Mouse (Mus musculus): Measurements from ENCODE around the gene Hddc3.

Gene Hddc3

DNA sequence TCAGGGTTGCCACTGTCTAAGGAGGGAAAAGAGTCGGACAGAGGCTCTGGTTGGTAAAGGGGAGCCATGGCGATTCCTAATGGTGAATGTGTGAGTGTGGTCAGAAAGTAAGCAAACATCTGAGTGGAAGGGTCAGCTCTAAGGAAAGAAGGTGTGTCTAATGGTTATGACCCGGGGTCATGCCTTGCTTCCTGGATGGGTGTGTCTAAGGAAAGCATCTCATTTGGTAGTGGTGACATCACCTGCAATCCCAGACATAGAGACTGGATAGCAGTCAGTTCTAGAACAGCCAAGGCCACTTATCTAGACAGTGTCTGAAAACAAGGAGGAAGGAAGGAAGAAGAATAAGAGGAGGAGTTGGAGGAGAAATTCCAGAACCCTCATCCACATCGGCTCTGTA lies 8.1 kb upstream of the Hddc3 start:
- no peak for DNase-seq (ENCODE audit: low read depth, low spot score)

- no peak for DNase-seq (ENCODE audit: low read depth, low spot score)
Measured at GRCm38 (mm10) chr7:80336932-80337331, 6.0 kb upstream of the Hddc3 start.

- no peak for DNase-seq (ENCODE audit: low read depth, low spot score)
Measured at GRCm38 (mm10) chr7:80339371-80339770, 3.5 kb upstream of the Hddc3 start.

GRCm38 (mm10) chr7:80339793-80340628 lies 2.9 kb upstream of the Hddc3 start:
- DNase-seq (ENCODE audit: low read depth, low spot score): peak; percentile 91

- no peak for DNase-seq (ENCODE audit: low read depth, low spot score)
Measured at GRCm38 (mm10) chr7:80340793-80341192, 2.1 kb upstream of the Hddc3 start, which contains the start of gene Unc45a. Gene Unc45a (minus strand): TSS chr7:80341005.

DNA sequence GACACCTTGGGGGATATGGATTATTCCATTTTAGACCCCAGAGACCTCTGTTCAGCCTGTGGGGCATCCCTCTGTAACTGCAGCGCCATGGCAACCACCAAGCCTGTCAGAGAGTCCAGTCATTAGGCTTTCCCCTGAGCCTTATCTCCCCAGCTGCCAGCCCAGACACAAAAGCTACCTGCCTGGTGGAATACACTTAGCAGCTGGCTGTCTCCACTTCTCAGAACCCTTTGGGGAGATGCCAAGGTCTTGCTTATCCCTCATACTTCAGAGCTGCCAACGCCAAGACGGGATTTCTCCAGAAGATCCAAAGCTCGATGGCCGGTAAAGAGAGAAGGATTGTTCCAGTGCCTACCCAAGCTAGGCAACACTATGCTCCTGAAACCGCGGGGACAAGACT lies 1.1 kb upstream of the Hddc3 start:
- DNase-seq (ENCODE audit: low read depth, low spot score): no peak

DNA sequence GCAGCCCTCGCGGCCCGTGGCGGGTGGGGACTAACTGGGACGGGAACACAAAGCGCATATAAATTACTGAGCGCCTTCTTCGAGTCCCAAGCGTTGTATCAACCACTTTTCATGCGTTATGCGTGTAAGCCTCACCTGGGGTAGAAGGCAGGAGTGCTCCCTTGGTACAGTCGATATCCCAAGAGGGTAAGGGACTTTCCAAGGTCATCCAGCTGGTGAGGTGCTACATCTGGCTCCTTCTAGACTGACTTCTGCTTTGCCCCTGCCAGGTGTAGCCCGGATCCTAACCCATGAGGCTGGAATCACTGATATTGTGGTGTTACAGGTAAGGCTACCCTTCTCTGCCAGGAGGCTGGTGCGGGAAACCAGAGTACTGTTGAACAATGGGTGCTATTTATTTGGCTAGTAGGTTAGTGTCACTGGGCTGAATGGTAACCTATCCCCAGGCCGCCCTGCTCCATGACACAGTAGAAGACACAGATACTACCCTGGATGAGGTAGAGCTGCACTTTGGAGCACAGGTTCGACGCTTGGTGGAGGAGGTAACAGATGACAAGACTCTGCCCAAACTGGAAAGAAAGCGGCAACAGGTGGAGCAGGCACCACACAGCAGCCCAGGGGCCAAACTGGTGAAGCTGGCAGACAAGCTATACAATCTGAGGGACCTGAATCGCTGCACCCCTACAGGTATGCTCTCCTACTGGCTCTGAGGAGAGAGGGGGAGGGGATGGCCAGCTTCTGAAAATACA lies 540 bp downstream of the Hddc3 start:
- no peak for DNase-seq (ENCODE audit: low read depth, low spot score)

DNA sequence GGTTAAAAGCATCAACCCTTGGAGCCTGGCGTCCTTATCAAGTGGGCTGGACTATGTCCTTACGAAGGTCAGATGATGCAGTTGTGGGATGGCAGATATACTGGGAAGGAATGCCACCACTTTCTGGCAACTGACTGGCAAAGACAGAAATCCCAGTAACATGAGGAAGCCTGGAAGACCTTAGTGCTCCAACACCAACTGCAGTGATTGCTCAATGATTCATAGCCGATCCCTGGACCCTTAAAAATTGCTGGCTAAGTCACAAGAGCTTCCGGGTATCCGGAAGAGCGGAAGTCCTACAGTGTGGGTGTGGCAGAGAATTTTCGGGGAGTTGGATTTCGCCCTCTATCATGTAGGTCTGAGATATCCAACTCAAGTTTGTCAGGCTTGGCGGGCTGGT lies 3.3 kb downstream of the Hddc3 start:
- no peak for DNase-seq (ENCODE audit: low read depth, low spot score)

DNA sequence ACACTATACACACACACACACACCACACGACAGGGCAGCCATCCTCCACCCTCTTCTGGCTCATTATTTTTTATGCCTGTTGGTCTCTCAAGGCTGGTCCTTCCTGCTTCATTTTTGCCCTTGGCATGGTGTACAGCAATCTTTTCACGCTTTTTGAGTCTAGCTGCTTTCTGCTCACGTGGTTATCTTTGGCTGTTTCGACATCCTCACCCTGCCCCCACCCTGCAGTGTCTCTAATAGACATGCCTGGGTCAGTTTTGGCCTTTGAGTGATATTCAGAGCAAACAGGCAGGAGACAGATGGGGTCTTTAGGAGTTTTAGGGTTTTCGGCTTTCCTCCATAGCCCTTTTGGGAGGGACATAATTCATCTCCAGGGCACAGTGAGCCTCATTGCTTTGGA lies 3.9 kb downstream of the Hddc3 start:
- DNase-seq (ENCODE audit: low read depth, low spot score): no peak

DNA sequence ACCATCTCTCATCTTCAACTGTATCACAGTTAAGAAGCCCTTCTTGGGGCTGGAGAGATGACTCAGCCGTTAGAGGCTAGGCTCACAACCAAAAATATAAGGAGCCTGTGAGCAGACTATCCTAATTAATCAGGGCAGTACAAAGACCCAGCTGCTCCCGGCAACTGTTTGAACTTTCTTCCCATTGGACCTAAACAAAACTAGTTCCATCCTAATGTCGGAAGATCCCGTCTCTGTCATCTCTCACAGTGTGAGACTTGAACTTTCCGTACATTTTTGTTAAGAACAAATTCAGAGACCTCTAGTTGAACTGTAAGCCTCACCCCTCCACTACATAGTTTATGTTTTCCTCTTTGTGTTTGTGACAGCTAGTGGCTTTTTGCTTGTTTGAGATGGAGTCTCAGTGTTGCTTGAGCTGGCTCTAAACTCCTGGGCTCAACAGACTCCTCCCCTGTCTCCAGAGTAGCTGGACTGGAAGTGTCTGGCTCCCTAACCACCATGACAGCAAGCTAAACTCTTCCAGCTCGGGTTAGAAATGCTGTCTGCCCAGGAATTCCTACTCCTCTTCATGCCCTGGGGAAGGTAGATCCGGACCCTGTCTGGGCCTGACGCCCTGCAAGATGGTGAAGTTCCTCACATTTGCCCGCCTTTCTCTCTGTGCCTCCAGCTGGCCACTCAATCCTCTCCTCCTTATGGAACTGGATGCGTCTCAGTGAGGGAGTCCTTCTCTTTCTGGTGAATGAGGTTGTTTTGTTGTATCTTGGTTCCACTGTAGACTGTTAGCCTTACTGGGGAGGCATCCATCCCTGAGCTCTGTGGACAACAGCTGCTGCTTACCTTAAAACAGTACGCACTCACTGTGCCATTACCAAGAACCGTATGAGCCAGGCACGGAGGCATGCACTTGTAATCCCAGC lies 5.0 kb downstream of the Hddc3 start:
- DNase-seq (ENCODE audit: low read depth, low spot score): no peak

- DNase-seq (ENCODE audit: low read depth, low spot score): no peak
Measured at GRCm38 (mm10) chr7:80350808-80351207, 7.9 kb downstream of the Hddc3 start.

- no peak for DNase-seq (ENCODE audit: low read depth, low spot score)
Measured at GRCm38 (mm10) chr7:80352920-80353319, 10.0 kb downstream of the Hddc3 start.

DNA sequence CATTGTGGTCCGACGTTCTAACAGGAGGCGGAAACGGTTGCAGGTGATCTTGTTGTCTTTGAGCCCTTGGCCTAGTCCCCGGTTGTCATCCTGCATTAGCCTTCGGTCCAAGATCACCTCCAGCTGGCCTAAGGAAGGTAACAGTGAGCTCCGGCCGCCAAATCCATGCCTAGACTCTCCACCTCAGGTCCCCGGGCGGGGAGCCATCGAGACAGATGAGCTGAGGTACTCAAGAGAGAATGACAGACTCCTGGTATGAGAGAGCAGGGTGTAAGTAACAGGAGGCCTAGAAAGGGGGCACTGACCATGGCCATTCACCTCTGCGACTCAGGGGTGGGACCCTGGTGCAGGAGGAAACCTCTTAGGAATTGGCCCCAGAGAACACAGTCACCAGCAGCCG lies 13.4 kb downstream of the Hddc3 start:
- no peak for DNase-seq (ENCODE audit: low read depth, low spot score)

DNA sequence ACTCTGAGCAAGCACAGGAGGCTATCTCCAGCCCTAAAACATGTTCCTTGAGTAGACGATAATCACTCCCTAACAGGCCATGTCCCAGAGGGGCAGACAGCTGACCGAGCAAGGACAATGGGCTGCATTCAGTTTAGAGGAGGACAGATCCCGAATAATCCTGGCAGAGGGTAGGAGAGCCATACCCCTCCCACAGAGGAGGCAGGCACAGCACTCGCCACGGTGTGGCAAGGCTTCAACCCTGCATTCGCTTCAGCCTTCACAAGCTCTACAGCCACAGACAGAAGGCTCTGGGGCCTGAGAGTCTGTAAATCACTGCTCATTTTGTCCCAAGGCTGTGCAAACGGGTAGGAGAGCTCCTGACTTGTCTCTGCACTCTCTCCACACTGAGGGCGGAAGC lies 14.3 kb downstream of the Hddc3 start:
- DNase-seq (ENCODE audit: low read depth, low spot score): no peak

DNA sequence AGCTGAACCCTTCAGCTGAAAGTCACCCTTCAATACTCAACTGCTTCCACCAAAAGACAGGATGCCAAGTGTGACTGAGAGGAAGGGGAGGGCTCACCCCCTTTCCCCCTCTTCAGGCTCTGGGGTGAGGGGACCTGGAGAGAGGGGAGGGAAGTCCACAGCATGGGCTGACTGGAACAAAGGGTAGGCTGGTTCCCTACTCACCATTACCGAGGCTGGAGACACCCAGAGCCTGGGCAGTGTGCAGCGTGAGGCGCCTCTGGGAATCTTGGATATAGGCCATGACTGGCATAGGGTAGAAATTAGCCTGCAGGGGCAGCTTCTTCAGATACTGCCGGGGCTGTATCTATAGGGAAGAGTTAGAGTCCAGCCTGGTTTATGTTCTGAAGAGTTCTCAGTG lies 15.1 kb downstream of the Hddc3 start:
- no peak for DNase-seq (ENCODE audit: low read depth, low spot score)

DNA sequence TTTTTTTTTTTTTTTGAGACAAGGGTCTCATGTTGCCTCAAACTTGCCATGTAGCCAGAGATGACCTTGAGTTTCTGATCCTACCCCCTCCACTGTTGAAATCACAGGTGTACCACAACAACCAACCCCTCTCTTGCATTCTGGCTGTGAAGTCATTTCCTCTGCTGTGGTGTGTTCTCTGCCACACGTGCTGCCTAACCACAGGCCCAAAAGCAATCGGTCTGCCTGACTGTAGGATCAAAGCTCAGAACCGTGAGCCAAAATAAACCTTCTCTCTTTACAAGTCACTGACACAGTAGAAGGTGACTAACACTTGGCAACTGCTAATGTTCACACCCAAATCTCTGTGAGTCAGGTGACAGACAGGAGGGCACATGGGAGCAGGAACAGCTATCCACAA lies 17.5 kb downstream of the Hddc3 start:
- DNase-seq (ENCODE audit: low read depth, low spot score): no peak

GRCm38 (mm10) chr7:80365759-80366158 lies 22.9 kb downstream of the Hddc3 start:
- DNase-seq (ENCODE audit: low read depth, low spot score): no peak

GRCm38 (mm10) chr7:80367232-80367631 lies 24.3 kb downstream of the Hddc3 start:
- no peak for DNase-seq (ENCODE audit: low read depth, low spot score)

- DNase-seq (ENCODE audit: low read depth, low spot score): no peak
Measured at GRCm38 (mm10) chr7:80368009-80368408, 25.1 kb downstream of the Hddc3 start.

DNA sequence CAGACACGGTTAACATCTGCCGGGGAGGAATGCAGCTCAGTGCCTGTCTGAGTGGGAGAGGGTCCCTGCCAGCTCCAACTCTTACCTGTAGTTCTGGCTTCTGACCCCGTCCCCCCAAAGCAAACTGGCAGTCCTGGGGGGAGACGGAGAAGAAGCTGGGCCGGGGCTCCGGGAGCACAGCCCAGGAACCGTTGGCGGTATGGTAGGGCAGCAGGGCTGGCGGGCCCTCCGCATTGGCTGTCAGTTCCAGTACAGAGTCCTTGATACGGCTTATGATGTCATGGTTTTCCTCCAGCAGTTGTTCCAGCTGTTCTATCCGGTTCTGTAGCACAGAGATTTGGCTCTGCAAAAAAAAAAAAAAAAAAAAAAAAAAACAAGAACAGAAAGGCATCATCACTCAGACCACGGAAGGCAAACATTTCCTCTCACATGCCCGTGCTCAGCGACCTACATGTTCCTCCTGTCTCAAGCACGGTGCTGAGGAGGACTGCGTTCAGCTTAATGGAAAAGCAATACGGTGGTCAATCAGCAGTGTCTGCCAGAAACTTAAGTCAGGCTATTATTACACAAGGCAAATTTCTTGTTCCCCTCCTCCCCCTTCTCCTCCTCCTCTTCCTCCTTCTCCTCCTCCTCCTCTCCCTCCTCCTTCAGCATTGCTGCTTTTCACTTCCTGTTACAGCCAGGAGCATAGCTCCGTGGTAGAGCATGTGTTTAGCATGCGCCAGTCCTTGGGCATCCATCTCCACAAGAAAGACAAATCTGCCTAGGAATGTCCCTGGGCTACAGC lies 25.9 kb downstream of the Hddc3 start:
- no peak for DNase-seq (ENCODE audit: low read depth, low spot score)

- DNase-seq (ENCODE audit: low read depth, low spot score): no peak
Measured at GRCm38 (mm10) chr7:80369461-80369860, 26.6 kb downstream of the Hddc3 start.
